ENCODE assay signal across 22 mouse cellular contexts in the genomic region with DNA sequence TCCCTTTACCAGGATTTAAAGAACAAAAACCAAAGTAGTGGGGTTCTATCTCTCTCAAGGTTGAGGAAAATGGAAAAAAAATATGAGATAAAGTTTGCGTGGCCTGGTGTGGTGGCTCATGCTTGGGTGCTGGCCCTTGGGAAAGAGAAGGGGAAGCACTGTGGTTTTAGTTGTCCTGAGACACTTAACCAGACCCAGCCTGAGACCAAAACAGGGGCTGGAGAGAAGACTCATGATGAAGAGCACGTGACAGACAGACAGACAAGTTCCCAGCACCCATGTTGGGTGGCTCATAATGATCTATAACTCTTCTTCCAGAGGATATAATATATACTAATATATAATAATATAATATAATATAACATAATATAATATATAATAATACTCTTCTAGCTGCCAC. TPM values are rescaled to one million over a fixed set of nuclear protein-coding genes. Genes with fewer than 3 reads are reported as not detected.
DNase-seq lines count a peak whose midpoint lies in the region; TF ChIP-seq lines count a peak whose summit lies in the region.
"Had no signal": no experiment of that assay in that cellular context is flagged by ENCODE, and none has a peak within 500 bp of the region (broad histone marks: within the 10 kb centered on the region; RNA-seq: fewer than 3 reads in every experiment).

No protein-coding gene starts in this region.

- DNase-seq in heart, adult 11 months: peak; percentile 54
- DNase-seq in heart, postnatal 4 days: no peak
- DNase-seq in A20 (ENCODE audit: low read depth, low spot score): peak; percentile 13
- DNase-seq in CH12.LX (ENCODE audit: extremely low read depth): peak; percentile 71
- no peak for DNase-seq in spleen, postnatal 4 days (ENCODE audit: low spot score in 2 of 2)
- DNase-seq in ovary, postnatal 10 days (ENCODE audit: low spot score): no peak
- DNase-seq: adrenal gland, adult 2 months; adrenal gland, adult 8-10 months; adrenal gland, postnatal 10 days; adrenal gland, postnatal 14 days; adrenal gland, postnatal 25 days; adrenal gland, postnatal 36 days; B cell, adult 2 months; cerebellum, adult 11 months; cerebellum, adult 11-12 months; cerebellum, adult 18-20 months; cerebellum, adult 2 months; cerebellum, adult 8-10 months had no signal

- no peak overlapping the region for H3K9ac ChIP-seq in CH12.LX (ENCODE audit: insufficient read depth, low read depth)

- in situ Hi-C loops in CH12.LX (cut with MboI; ENCODE audit: low pct_ligation_motif_present, low pct_unique_long_range_greater_than_20kb, low sequenced_read_pairs): no loop called here

- H3K9me3 ChIP-seq in CH12.LX (replicated peaks; ENCODE audit: low read length): peaks cover 2% of the 10 kb centered on the region
- H3K9me3 ChIP-seq: G1E had no signal

- dilution Hi-C loops in CH12.LX (cut with MboI; ENCODE audit: extremely low pct_ligation_motif_present, extremely low pct_unique_long_range_greater_than_20kb, low sequenced_read_pairs): no loop called here

- no peak overlapping the region for H3K4me2 ChIP-seq in CH12.LX (ENCODE audit: insufficient read depth, low read depth, poor library complexity, severe bottlenecking)

- H3K27me3 ChIP-seq in CH12.LX (replicated peaks): no peaks in the 10 kb centered on the region

- no peaks in the 10 kb centered on the region for H3K36me3 ChIP-seq in CH12.LX (replicated peaks in 1 of 2; ENCODE audit: control insufficient read depth in 1 of 2, insufficient read depth in 1 of 2, low read length in 1 of 2)
- H3K36me3 ChIP-seq: G1E had no signal

- H3K79me2 ChIP-seq in CH12.LX (replicated peaks; ENCODE audit: control insufficient read depth, extremely low read depth, insufficient read depth, poor library complexity, severe bottlenecking): no peaks in the 10 kb centered on the region

- peaks cover 14 to 48% of the 10 kb centered on the region in 2 experiments for H3K4me1 ChIP-seq in CH12.LX (ENCODE audit: control insufficient read depth in 1 of 2, insufficient read depth in 2 of 2)

- TF ChIP-seq EP300 in CH12.LX (IDR thresholded peaks at IDR 0.05; ENCODE audit: low read length): no peak; the same call in 1 of the 2 replicates

- no peak for TF ChIP-seq POLR2A in CH12.LX (IDR thresholded peaks at IDR 0.05; ENCODE audit: low read depth, low read length)

- no peak overlapping the region for H3K27ac ChIP-seq in CH12.LX (ENCODE audit: insufficient read depth, low read depth)

- no peak for TF ChIP-seq RAD21 in CH12.LX (IDR thresholded peaks at IDR 0.05; ENCODE audit: low read depth, low read length)

- no peak overlapping the region for H3K4me3 ChIP-seq in CH12.LX (replicated peaks in 1 of 3; ENCODE audit: low read depth in 2 of 3, low read length in 2 of 3, poor library complexity in 1 of 3)

- no peak for TF ChIP-seq CTCF in CH12.LX (conservative IDR thresholded peaks at IDR 0.05 in 1 of 2, IDR thresholded peaks at IDR 0.05 in 1 of 2; ENCODE audit: low read depth in 2 of 2, low read length in 2 of 2)

TF ChIP-seq in CH12.LX, 34 proteins besides CTCF, POLR2A, EP300 and RAD21:
- no peak for TF ChIP-seq TBP (conservative IDR thresholded peaks at IDR 0.05; ENCODE audit: low read depth, low read length)
- TF ChIP-seq JUN (IDR thresholded peaks at IDR 0.05; ENCODE audit: insufficient read depth, low read depth, low read length): no peak
- TF ChIP-seq SMC3 (IDR thresholded peaks at IDR 0.05; ENCODE audit: low read depth, low read length): no peak
- no peak for TF ChIP-seq NELFE (IDR thresholded peaks at IDR 0.05; ENCODE audit: low read depth, low read length)
- 0 out of 2 replicates have a peak, but pooled peaks have one; percentile 2 for TF ChIP-seq CHD2 (IDR thresholded peaks at IDR 0.05; ENCODE audit: low read length)
- TF ChIP-seq USF1 (IDR thresholded peaks at IDR 0.05; ENCODE audit: low read depth, low read length): peak; percentile 37; the same call in 1 of the 2 replicates
- no peak for TF ChIP-seq NRF1 (IDR thresholded peaks at IDR 0.05; ENCODE audit: low read depth, low read length)
- TF ChIP-seq IRF4 (IDR thresholded peaks at IDR 0.05; ENCODE audit: low read depth, low read length): no peak
- no peak for TF ChIP-seq ELF1 (IDR thresholded peaks at IDR 0.05; ENCODE audit: low read depth, low read length)
- no peak for TF ChIP-seq RCOR1 (conservative IDR thresholded peaks at IDR 0.05; ENCODE audit: low read depth, low read length)
- TF ChIP-seq MAFK (IDR thresholded peaks at IDR 0.05; ENCODE audit: insufficient replicate concordance, low read length): no peak
- TF ChIP-seq PAX5 (IDR thresholded peaks at IDR 0.05; ENCODE audit: low read length): no peak
- TF ChIP-seq E2F4 (IDR thresholded peaks at IDR 0.05; ENCODE audit: insufficient replicate concordance, low read depth, low read length): no peak
- TF ChIP-seq SIN3A (IDR thresholded peaks at IDR 0.05; ENCODE audit: low read length): no peak
- TF ChIP-seq GABPA (IDR thresholded peaks at IDR 0.05; ENCODE audit: insufficient replicate concordance, low read depth, low read length): no peak
- no peak for TF ChIP-seq POLR2AphosphoS2 (IDR thresholded peaks at IDR 0.05; ENCODE audit: low read depth, low read length)
- TF ChIP-seq BHLHE40 (IDR thresholded peaks at IDR 0.05; ENCODE audit: low read depth, low read length): peak; percentile 81
- TF ChIP-seq JUND (conservative IDR thresholded peaks at IDR 0.05; ENCODE audit: low read depth, low read length): no peak
- TF ChIP-seq KAT2A (IDR thresholded peaks at IDR 0.05; ENCODE audit: insufficient replicate concordance, low read length): no peak
- TF ChIP-seq TCF12 (IDR thresholded peaks at IDR 0.05; ENCODE audit: low read depth, low read length): 0 out of 2 replicates have a peak, but pooled peaks have one; percentile 0
- TF ChIP-seq HCFC1 (IDR thresholded peaks at IDR 0.05; ENCODE audit: low read depth, low read length): no peak
- no peak for TF ChIP-seq ZKSCAN1 (IDR thresholded peaks at IDR 0.05; ENCODE audit: borderline replicate concordance, low read depth, low read length)
- TF ChIP-seq MAX (IDR thresholded peaks at IDR 0.05; ENCODE audit: low read length): no peak
- TF ChIP-seq USF2 (conservative IDR thresholded peaks at IDR 0.05; ENCODE audit: low read depth, low read length): peak; percentile 48
- no peak for TF ChIP-seq MEF2A (IDR thresholded peaks at IDR 0.05; ENCODE audit: borderline replicate concordance, low read depth, low read length)
- TF ChIP-seq ETS1 (conservative IDR thresholded peaks at IDR 0.05; ENCODE audit: low read depth, low read length): peak; percentile 37; the same call in 1 of the 2 replicates
- no peak for TF ChIP-seq MYC (IDR thresholded peaks at IDR 0.05; ENCODE audit: low read depth, low read length)
TF ChIP-seq in CH12.LX: peak in this region for 6.

RNA-seq across cellular contexts. Expression of a gene that starts 22.2 kb away (rescaled TPM):
- under 1 TPM in 1 of 2 experiments, not detected in 1; 0.17 TPM for total RNA-seq in heart, postnatal 4 days (2021)
- total RNA-seq in CH12.LX (2012; rRNA removed): 0.04 TPM in 1 of 2 replicates, not detected in the other
- 0.24 and 0.42 TPM in 2 replicates for total RNA-seq in CH12.LX (2014; rRNA removed)
- polyA plus RNA-seq in CH12.LX (2012; ENCODE audit: insufficient read length, low read depth): 0.27 and 0.29 TPM in 2 replicates
- total RNA-seq: MEL had no signal
- polyA plus RNA-seq: adrenal gland, adult 2 months; C2C12; G1E; Patski had no signal

RNA-seq across cellular contexts. Expression of a gene that starts 59.6 kb away (rescaled TPM):
- total RNA-seq in heart, postnatal 4 days (2021): 10 to 100 TPM; 17.1 to 17.3 TPM
- total RNA-seq in CH12.LX (2012; rRNA removed): 8.4 and 9.0 TPM in 2 replicates
- total RNA-seq in CH12.LX (2014; rRNA removed): 9.2 and 10.3 TPM in 2 replicates
- polyA plus RNA-seq in CH12.LX (2012; ENCODE audit: insufficient read length, low read depth): 6.6 and 6.9 TPM in 2 replicates
- total RNA-seq: MEL had no signal
- polyA plus RNA-seq: G1E had no signal

Comparison
In these comparisons a context has a peak if more than half of its experiments do, and no peak if none do; other contexts are left out.
1. DNase-seq: peak in heart, adult 11 months (single experiment), A20 (single experiment) and CH12.LX (single experiment); none in heart, postnatal 4 days (single experiment), spleen, postnatal 4 days (0 of 2) and ovary, postnatal 10 days (single experiment).